Mouse (Mus musculus): ENCODE measurements at regions not wholly inside any gene's neighbourhood (a gene's known extent, or its start where the extent isn't known, plus 50 kb on each side); places are given as distances from the start of the nearest gene placed in this dataset.

DNA sequence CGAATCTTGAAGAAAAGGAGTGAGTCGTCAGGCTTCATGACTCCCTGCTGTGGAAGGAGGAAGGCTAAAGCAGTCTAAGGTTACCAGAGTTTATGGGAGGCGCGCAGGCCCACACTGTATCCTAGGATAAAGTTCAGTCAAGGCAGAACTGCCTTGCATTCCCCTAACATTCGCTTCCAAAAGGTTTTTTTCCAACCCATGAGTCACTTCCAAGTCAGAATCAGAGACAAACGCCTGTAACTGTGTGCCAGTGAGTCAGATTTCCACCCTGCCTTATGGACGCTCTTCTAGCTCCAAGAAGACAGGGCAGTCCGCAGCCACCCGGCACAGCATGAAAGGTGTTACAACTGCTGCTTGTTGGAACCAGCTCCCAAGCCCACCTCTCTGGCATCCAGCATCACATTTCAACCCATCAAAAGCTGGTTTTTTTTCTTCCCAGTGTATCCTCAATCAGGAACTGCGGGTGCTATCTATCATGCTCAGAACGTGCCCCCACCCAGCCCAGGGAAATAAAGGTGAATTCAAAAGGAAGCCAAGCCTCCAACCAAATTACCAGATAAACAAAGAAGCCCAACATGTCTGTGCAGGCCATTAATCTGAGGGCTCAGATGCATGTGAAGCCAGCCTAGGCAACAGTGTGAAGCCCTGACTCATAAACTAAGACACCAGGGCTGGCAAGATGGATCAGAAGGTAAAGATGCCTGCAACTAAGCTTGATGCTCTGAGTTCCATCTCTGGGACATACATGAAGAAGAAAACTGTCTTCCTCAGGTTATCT is 138.2 kb upstream of the Tbl1xr1 start:
- no peaks in the 10 kb centered on the region for H3K9me3 ChIP-seq
- H3K36me3 ChIP-seq, result no peaks in the 10 kb centered on the region
- H3K27me3 ChIP-seq (replicated peaks), result no peaks in the 10 kb centered on the region
- H3K4me2 ChIP-seq, result no peak overlapping the region
- WGBS, result 51% methylated on average over 11 of the region's 11 CpGs
- no peak overlapping the region for H3K4me3 ChIP-seq (replicated peaks)
- H3K27ac ChIP-seq, result peak overlapping the region; percentile 54
- H3K9ac ChIP-seq, result no peak overlapping the region
- peaks cover 24% of the 10 kb centered on the region for H3K4me1 ChIP-seq
- no peak for ATAC-seq (ENCODE audit: insufficient read depth, low FRiP score, low read depth)

DNA sequence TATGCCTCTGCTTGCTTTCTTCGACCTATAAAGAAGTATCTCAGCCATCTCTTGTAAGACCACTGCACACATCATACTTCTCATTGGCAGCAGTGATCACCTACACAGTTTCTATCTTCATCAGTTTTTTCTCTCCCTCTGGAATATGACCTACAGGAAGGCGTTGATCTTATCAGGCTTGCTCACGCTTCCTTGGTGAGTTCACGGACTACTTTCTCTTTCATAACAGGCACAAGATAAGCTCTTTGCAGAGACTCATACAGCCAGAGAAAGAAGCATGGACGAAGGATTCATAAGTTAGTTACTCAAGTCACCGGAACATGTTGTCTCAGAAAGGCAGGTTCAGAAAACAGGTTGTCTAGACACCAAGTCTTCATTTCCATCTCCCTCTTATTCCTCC is 136.7 kb upstream of the Tbl1xr1 start:
- ATAC-seq (ENCODE audit: insufficient read depth, low FRiP score, low read depth), result no peak
- no peaks in the 10 kb centered on the region for H3K36me3 ChIP-seq
- no peak overlapping the region for H3K27ac ChIP-seq
- no peak overlapping the region for H3K4me2 ChIP-seq
- no peak overlapping the region for H3K9ac ChIP-seq
- H3K4me3 ChIP-seq (replicated peaks), result no peak overlapping the region
- 79% methylated on average over 6 of the region's 6 CpGs for WGBS
- no peaks in the 10 kb centered on the region for H3K27me3 ChIP-seq (replicated peaks)
- peaks cover 21% of the 10 kb centered on the region for H3K4me1 ChIP-seq
- H3K9me3 ChIP-seq, result no peaks in the 10 kb centered on the region

DNA sequence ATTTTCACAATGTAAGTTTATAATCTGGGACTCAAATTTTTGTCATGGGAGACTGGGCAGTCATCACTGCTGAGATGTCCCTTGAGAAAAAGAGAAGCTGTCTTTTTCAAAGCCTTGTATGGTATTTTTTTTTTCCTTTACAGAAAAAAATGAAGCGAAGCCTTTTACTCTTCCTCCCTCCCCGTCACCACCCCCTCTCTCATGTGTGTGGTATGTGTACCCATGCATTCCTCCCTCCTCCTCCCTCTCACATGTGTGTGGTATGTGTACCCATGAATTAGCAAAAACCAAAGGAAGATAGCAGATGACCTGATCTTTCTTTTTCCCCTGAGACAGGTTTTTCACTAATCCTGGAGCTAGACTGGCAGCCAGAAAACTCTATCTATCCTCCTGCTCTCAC is 134.9 kb upstream of the Tbl1xr1 start:
- Histone ChIP-seq H3K4me1 (peaks cover 9% of the 10 kb centered on the region), H3K27me3 (replicated peaks) (no peaks in the 10 kb centered on the region), H3K36me3 (no peaks in the 10 kb centered on the region), H3K9ac (no peak overlapping the region), H3K4me3 (replicated peaks) (no peak overlapping the region), H3K9me3 (no peaks in the 10 kb centered on the region), H3K27ac (no peak overlapping the region), H3K4me2 (no peak overlapping the region)
- WGBS, result 75% methylated on average over 2 of the region's 2 CpGs
- no peak for ATAC-seq (ENCODE audit: insufficient read depth, low FRiP score, low read depth)

DNA sequence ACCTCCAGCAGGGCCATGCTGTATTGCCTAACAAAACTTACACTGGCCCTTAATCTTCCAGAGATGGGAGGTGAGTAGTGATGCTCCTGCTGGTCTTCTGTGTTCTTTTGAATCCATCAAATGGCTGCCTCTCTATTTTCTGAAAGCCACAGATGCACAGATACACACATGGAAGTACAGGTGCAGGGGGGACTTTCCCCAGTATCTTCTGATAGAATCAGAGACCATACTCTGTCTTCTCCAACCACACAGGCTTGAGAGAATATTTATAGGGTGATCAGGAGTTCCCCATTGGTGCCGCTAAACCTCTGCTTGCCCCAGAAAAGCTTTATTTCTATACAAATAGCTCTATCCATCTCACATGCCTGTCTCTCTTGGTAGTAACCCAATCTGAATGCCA is 133.5 kb upstream of the Tbl1xr1 start:
- Histone ChIP-seq H3K36me3 (no peaks in the 10 kb centered on the region), H3K9me3 (no peaks in the 10 kb centered on the region), H3K4me2 (no peak overlapping the region), H3K4me3 (replicated peaks) (no peak overlapping the region), H3K27ac (no peak overlapping the region), H3K4me1 (0 out of 2 replicates have a peak, but pooled peaks cover 2% of the 10 kb centered on the region), H3K27me3 (replicated peaks) (no peaks in the 10 kb centered on the region), H3K9ac (no peak overlapping the region)
- WGBS, result 83% methylated on average over 1 of the region's 1 CpGs
- no peak for ATAC-seq (ENCODE audit: insufficient read depth, low FRiP score, low read depth)

DNA sequence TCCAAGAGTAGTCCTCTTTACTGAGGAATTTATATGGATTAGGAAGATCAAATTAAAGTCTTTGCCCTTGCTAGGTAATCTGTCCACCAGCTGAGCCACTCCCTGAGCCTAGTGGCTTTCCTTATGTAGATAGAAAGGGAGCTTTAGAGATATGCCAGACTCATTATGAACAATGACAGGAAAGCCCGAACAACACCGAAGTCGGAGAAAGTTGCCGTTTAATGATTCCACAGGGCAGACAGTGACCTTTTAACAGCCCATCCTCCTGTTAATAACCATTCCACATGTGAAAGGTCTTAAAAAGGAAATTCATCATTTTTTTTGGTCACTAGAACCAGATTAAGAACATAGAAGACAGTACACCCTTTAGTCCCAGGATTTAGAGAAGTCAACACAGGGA is 130.7 kb upstream of the Tbl1xr1 start:
- Histone ChIP-seq H3K9me3 (no peaks in the 10 kb centered on the region), H3K27ac (no peak overlapping the region), H3K36me3 (no peaks in the 10 kb centered on the region), H3K4me2 (no peak overlapping the region), H3K4me1 (no peaks in the 10 kb centered on the region), H3K27me3 (replicated peaks) (no peaks in the 10 kb centered on the region), H3K9ac (no peak overlapping the region), H3K4me3 (replicated peaks) (no peak overlapping the region)
- no peak for ATAC-seq (ENCODE audit: insufficient read depth, low FRiP score, low read depth)
- 29% methylated on average over 4 of the region's 4 CpGs for WGBS

DNA sequence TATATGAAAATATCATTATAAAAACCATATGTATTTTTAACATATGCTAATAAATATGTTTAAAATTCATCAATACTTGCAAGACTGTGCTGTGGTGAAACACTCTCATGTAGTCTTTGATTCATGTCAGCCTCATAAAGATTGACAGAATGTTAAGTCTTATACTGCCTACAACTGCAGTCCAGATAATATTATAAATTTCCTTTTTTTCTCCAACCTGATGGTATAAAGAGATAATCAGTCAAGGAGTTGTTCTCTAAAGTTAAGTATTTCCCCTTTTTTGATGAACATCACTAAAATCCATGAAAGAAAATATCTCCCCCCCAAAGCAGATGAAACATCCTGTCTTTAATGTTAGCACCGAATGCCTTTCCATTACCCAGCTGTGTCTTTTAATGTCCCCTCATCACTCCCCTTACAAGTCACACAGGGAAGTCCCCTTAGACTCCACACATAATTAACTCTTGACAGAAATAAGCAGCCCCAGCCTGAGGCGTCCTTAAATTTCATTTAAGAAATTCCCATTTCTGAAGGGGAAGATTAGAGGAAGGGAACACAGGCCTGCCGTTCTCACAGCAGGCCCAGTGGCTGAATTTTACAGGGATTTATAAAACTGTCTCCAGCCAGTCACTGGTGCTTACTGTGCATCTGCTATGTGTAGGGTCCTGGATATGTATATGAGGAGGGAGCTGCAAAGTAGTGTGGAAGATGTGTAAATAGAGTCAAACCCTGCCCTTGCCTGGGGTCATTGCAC is 129.0 kb upstream of the Tbl1xr1 start:
- 52% methylated on average over 3 of the region's 3 CpGs for WGBS
- H3K4me1 ChIP-seq, result 0 out of 2 replicates have a peak, but pooled peaks cover under 1% of the 10 kb centered on the region
- H3K27ac ChIP-seq, result no peak overlapping the region
- ATAC-seq (ENCODE audit: insufficient read depth, low FRiP score, low read depth), result no peak
- H3K27me3 ChIP-seq (replicated peaks), result no peaks in the 10 kb centered on the region
- H3K9ac ChIP-seq, result no peak overlapping the region
- no peaks in the 10 kb centered on the region for H3K36me3 ChIP-seq
- H3K9me3 ChIP-seq, result no peaks in the 10 kb centered on the region
- no peak overlapping the region for H3K4me3 ChIP-seq (replicated peaks)
- H3K4me2 ChIP-seq, result no peak overlapping the region

DNA sequence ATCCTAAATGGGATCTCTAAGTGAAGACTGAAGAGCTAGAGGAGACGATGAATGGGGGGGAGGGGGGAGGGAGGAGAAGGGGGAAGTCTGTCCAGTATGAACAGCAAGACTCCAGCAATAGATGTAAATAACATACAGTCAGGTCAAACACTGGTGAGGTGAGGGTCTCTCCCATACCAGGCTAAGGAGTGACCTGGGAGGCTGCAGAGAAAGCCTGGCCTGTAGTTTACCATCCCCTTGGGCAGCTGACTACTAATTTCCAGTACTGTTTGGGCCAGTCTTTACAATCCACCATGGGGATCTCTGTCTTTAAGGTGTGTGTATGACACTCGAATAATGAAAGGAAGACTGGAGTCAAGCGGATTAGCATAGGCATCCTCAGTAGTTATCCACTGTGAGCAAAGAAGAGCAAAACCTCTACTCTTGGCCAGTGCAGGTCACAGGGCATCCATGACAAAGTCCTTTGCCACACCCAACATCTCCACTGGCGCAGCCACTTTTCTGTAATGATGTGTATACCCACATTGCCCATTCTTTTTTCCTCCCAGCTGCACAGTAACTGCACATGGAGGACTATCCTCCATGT is 128.3 kb upstream of the Tbl1xr1 start:
- Histone ChIP-seq H3K4me1 (0 out of 2 replicates have a peak, but pooled peaks cover 6% of the 10 kb centered on the region), H3K9me3 (no peaks in the 10 kb centered on the region), H3K27me3 (replicated peaks) (no peaks in the 10 kb centered on the region), H3K36me3 (no peaks in the 10 kb centered on the region), H3K9ac (no peak overlapping the region), H3K4me3 (replicated peaks) (no peak overlapping the region), H3K4me2 (no peak overlapping the region), H3K27ac (no peak overlapping the region)
- 78% methylated on average over 4 of the region's 4 CpGs for WGBS
- no peak for ATAC-seq (ENCODE audit: insufficient read depth, low FRiP score, low read depth)

DNA sequence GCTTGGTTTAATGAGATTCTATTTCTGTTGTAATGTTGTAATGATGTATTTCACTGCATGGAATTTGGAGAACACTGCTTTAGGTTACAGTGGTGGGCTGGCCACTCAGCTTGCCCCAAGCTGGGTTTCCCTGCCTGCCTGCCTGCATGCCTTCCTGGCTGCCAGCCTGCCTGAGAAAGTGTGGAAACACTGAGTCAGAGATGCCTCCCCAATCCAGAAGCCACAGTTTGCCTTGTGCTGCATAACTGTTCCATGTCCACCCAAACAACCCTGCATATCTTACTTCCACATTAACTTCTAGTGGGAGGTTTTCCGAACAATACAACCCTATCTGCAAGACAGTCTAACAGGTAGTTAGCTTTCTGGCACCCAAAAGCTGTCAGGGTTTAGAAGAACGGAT is 127.0 kb upstream of the Tbl1xr1 start:
- no peak for ATAC-seq (ENCODE audit: insufficient read depth, low FRiP score, low read depth)
- Histone ChIP-seq H3K27me3 (replicated peaks) (no peaks in the 10 kb centered on the region), H3K9me3 (no peaks in the 10 kb centered on the region), H3K4me1 (0 out of 2 replicates have a peak, but pooled peaks cover 6% of the 10 kb centered on the region), H3K27ac (no peak overlapping the region), H3K4me2 (no peak overlapping the region), H3K9ac (no peak overlapping the region), H3K4me3 (replicated peaks) (no peak overlapping the region), H3K36me3 (no peaks in the 10 kb centered on the region)
- WGBS, result 72% methylated on average over 2 of the region's 2 CpGs

DNA sequence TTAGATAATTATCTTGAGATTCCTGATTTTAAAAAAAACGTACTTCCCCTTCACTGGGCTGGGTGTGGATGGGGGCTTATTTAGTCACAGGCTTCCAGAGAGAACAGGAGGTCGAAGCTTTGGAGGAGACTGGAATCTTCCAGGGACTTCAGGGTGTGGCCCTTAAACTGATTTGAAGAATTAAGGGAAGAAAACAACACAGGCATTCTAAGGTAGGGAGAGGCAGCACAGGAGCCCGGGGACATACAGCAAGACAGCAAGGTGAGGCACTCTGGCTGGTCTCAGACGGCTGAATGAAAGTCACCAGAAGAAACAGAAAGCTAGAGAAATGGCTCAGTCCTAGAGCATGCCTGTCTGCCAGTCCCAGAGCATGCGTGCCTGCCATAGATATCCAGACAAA is 125.9 kb upstream of the Tbl1xr1 start:
- no peak overlapping the region for H3K27ac ChIP-seq
- no peaks in the 10 kb centered on the region for H3K9me3 ChIP-seq
- no peak overlapping the region for H3K4me3 ChIP-seq (replicated peaks)
- H3K27me3 ChIP-seq (replicated peaks), result no peaks in the 10 kb centered on the region
- 65% methylated on average over 5 of the region's 5 CpGs for WGBS
- no peak overlapping the region for H3K4me2 ChIP-seq
- H3K9ac ChIP-seq, result no peak overlapping the region
- no peaks in the 10 kb centered on the region for H3K36me3 ChIP-seq
- ATAC-seq (ENCODE audit: insufficient read depth, low FRiP score, low read depth), result no peak
- 0 out of 2 replicates have a peak, but pooled peaks cover 6% of the 10 kb centered on the region for H3K4me1 ChIP-seq

DNA sequence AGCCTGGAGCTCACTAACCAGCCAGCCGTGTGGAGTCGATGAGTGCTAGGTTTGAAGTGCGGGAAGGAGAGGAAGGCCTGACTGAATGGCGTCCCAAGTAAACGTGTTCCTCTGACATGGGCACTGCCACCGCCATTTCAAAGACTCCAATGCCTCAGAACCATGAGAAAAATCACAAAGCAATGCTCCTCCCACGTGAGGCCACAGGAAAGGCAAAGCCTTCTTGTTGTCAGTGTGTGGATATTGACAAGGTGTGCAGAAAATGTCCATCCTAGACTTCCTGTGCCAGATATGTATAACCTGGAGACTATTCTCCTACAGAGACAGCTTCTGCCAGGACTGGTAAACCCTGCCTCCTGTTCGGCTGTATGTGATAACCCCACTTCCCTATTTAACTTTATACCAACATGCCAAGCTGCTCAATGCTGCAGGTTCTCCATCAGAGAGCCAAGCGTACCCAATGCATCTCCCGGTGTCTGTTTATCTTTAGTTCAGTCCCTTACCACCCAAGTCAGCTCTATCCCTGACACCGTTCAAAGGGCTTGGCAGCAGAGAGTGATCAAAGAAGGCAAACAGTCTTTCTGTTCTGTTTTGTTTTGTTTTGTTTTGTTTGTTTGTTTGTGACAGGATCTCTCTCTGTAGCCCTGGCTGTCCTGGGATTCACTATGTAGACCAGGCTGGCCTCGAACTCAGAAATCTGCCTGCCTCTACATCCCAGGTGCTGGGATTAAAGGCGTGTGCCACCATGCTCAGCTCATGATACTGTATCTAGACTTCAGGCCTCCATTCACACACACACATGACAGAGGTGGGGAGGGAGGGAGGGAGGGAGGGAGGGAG is 124.8 kb upstream of the Tbl1xr1 start:
- Histone ChIP-seq H3K9ac (no peak overlapping the region), H3K27me3 (replicated peaks) (no peaks in the 10 kb centered on the region), H3K27ac (no peak overlapping the region), H3K4me3 (replicated peaks) (no peak overlapping the region), H3K9me3 (no peaks in the 10 kb centered on the region), H3K36me3 (no peaks in the 10 kb centered on the region), H3K4me1 (0 out of 2 replicates have a peak, but pooled peaks cover 6% of the 10 kb centered on the region), H3K4me2 (no peak overlapping the region)
- 86% methylated on average over 13 of the region's 13 CpGs for WGBS
- no peak for ATAC-seq (ENCODE audit: insufficient read depth, low FRiP score, low read depth)

DNA sequence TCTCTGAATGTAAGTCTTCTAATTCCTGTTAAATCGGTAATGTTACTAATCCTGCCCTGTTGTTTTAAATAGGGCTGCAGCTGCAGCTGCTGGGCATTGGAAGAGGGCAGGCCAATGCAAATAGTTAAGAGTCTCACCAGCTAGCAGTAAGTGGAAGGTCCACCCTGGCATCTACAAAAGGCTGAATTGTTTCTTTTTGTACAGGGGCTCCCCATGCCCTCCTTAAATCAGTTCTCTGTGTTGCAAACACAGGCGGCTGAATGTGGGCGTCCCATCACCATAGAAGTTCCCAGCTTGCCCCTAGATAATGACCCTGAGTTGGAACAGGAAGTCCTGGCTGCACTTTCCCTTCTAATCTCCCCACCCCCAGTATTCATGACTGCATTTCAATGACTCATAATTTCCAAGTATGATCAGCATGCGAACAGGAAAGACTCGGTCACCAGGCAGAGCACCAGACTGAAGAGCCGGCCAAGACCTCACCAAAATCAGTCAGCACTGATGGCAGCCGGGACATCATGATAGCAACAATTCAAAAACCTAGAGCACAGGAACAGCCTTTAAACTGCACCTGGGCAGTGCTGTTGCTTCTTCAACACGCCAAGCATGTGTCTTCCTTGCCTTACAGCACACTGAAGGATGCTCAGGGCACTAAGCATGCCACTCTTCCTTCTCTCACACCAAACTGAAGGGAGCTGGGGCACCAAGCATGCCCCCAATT is 123.6 kb upstream of the Tbl1xr1 start:
- H3K9ac ChIP-seq, result no peak overlapping the region
- H3K9me3 ChIP-seq, result no peaks in the 10 kb centered on the region
- H3K27ac ChIP-seq, result 0 out of 2 replicates have a peak overlapping the region, but pooled peaks have one; percentile 36
- peak; percentile 45; the same call in 1 of the 2 replicates for ATAC-seq (ENCODE audit: insufficient read depth, low FRiP score, low read depth)
- H3K4me3 ChIP-seq (replicated peaks), result no peak overlapping the region
- 0 out of 2 replicates have a peak, but pooled peaks cover 6% of the 10 kb centered on the region for H3K4me1 ChIP-seq
- 49% methylated on average over 8 of the region's 8 CpGs for WGBS
- no peak overlapping the region for H3K4me2 ChIP-seq
- no peaks in the 10 kb centered on the region for H3K27me3 ChIP-seq (replicated peaks)
- no peaks in the 10 kb centered on the region for H3K36me3 ChIP-seq
